Mouse (Mus musculus) ES-E14 (cell line): Measurements from ENCODE around the gene Hmcn1. TPM values are rescaled to one million over a fixed set of nuclear protein-coding genes. Genes with fewer than 3 reads are reported as not detected.

Experiments used
- DNase-seq: peaks from one replicate; pipeline ENCODE4 v3.0.0-alpha.2; 2013; ENCODE audit warnings: low read depth, low spot score
- H3K27ac ChIP-seq: 2 replicates; pipeline ENCODE4 v1.5.1; 2012; ENCODE audit warnings: low read depth, mild to moderate bottlenecking, low read length, moderate library complexity, mixed read lengths; ENCODE audit not compliant: poor library complexity, insufficient read depth, severe bottlenecking
- H3K36me3 ChIP-seq: 2 replicates; pipeline ENCODE4 v1.6.1; 2012; ENCODE audit warnings: mild to moderate bottlenecking, low read length, moderate library complexity, mixed read lengths; ENCODE audit not compliant: control insufficient read depth, poor library complexity, insufficient read depth, severe bottlenecking
- H3K4me1 ChIP-seq, 2 experiments: fragments of 150-350 bp in 1 of 2; sonication (generic) in 1 of 2; 2 replicates each; pipeline ENCODE4 v1.6.1; 2012; ENCODE audit warnings: low read length in 2 of 2, mild to moderate bottlenecking in 1 of 2, mixed read lengths in 1 of 2; ENCODE audit not compliant: control insufficient read depth in 2 of 2, insufficient read depth in 2 of 2, poor library complexity in 1 of 2
- H3K4me3 ChIP-seq, 2 experiments: fragments of 150-350 bp in 1 of 2; sonication (generic) in 1 of 2; 2 replicates each; pipeline ENCODE4 v1.5.1; 2012; ENCODE audit warnings: low read length in 2 of 2, low read depth in 1 of 2, mild to moderate bottlenecking in 1 of 2, mixed read lengths in 1 of 2; ENCODE audit not compliant: insufficient read depth in 1 of 2, poor library complexity in 1 of 2, severe bottlenecking in 1 of 2
- H3K9ac ChIP-seq: 2 replicates; pipeline ENCODE4 v1.6.1; 2012; ENCODE audit warnings: low read depth, mild to moderate bottlenecking, low read length, mixed read lengths; ENCODE audit not compliant: poor library complexity, insufficient read depth, severe bottlenecking
- H3K9me3 ChIP-seq: fragments of 150-350 bp; sonication (generic); 2 replicates; pipeline ENCODE4 v1.6.1; 2012; ENCODE audit warnings: low read depth, mild to moderate bottlenecking, low read length; ENCODE audit not compliant: control insufficient read depth, insufficient read depth
- CHD2 ChIP-seq: IDR thresholded peaks from 2 replicates; pipeline ENCODE4 v1.6.1; 2014; ENCODE audit warnings: mild to moderate bottlenecking, low read depth, low read length, inconsistent platforms
- HCFC1 ChIP-seq: IDR thresholded peaks from 2 replicates; pipeline ENCODE4 v1.6.1; 2012; ENCODE audit warnings: low read length, inconsistent platforms, borderline replicate concordance; ENCODE audit not compliant: insufficient read depth
- MAFK ChIP-seq: IDR thresholded peaks from 2 replicates; pipeline ENCODE4 v1.6.1; 2014; ENCODE audit warnings: mild to moderate bottlenecking, low read depth, low read length, inconsistent platforms; ENCODE audit not compliant: insufficient read depth
- ZC3H11A ChIP-seq: IDR thresholded peaks from 2 replicates; pipeline ENCODE4 v1.6.1; 2012; ENCODE audit warnings: low read depth, mild to moderate bottlenecking, inconsistent platforms, low read length, borderline replicate concordance
- ZNF384 ChIP-seq: IDR thresholded peaks from 2 replicates; pipeline ENCODE4 v1.6.1; 2012; ENCODE audit warnings: low read depth, low read length, inconsistent platforms
- in situ Hi-C, 2 experiments: fragments of 600-800 bp; cut with MboI; formaldehyde crosslinking; loops; one replicate each; pipeline ENCODE4 v1.15.1; 2025; ENCODE audit warnings: low sequenced_read_pairs in 2 of 2, inconsistent platforms in 1 of 2; ENCODE audit not compliant: unreplicated experiment in 2 of 2
- total RNA-seq: library from RNA; depleted of rRNA; stranded (reverse); fragments of 300-350 nt; gene quantifications from 2 replicates; pipeline ENCODE4 v1.2.3, GENCODE M21; 2012

Hmcn1 gene
- total RNA-seq, 1 experiment, result 1.5 TPM

GRCm38 (mm10) chr1:150804235-150805099 lies 188.8 kb downstream of the Hmcn1 start:
- Histone ChIP-seq H3K9ac (no peak overlapping the region), H3K36me3 (no peaks in the 10 kb centered on the region), H3K4me3 (no peak overlapping the region), H3K9me3 (no peaks in the 10 kb centered on the region), H3K4me1 (peaks cover 0 to 3% of the 10 kb centered on the region in 2 experiments; a peak in 1 of 4 replicates), H3K27ac (no peak overlapping the region)
- TF ChIP-seq HCFC1, result no peak
- no peak for TF ChIP-seq CHD2
- no peak for TF ChIP-seq ZNF384
- no peak for TF ChIP-seq ZC3H11A
- no peak for TF ChIP-seq MAFK
- in situ Hi-C loops, result no loop called here
- no peak for DNase-seq

- in situ Hi-C loops, result no loop called here
- Histone ChIP-seq H3K9me3 (no peaks in the 10 kb centered on the region), H3K36me3 (no peaks in the 10 kb centered on the region), H3K9ac (no peak overlapping the region), H3K4me3 (no peak overlapping the region), H3K27ac (no peak overlapping the region), H3K4me1 (peaks cover 0 to 3% of the 10 kb centered on the region in 2 experiments; a peak in 1 of 4 replicates)
- no peak for DNase-seq
- TF ChIP-seq ZC3H11A (no peak), MAFK (no peak), CHD2 (no peak), ZNF384 (no peak), HCFC1 (no peak)
Measured at GRCm38 (mm10) chr1:150802642-150803041, 190.6 kb downstream of the Hmcn1 start.

GRCm38 (mm10) chr1:150800611-150801263 lies 192.5 kb downstream of the Hmcn1 start:
- DNase-seq, result no peak
- no peaks in the 10 kb centered on the region for H3K36me3 ChIP-seq
- TF ChIP-seq HCFC1, result no peak
- no peak for TF ChIP-seq ZC3H11A
- no peak for TF ChIP-seq CHD2
- TF ChIP-seq ZNF384, result no peak
- no peak for TF ChIP-seq MAFK

GRCm38 (mm10) chr1:150798651-150799050 lies 194.6 kb downstream of the Hmcn1 start:
- no peak for DNase-seq
- no peak overlapping the region for H3K4me3 ChIP-seq
- no peak overlapping the region for H3K9ac ChIP-seq
- no peaks in the 10 kb centered on the region for H3K4me1 ChIP-seq
- in situ Hi-C loops, result no loop called here
- no peaks in the 10 kb centered on the region for H3K9me3 ChIP-seq
- H3K36me3 ChIP-seq, result no peaks in the 10 kb centered on the region
- no peak overlapping the region for H3K27ac ChIP-seq
- TF ChIP-seq ZNF384 (no peak), ZC3H11A (no peak), CHD2 (no peak), MAFK (no peak), HCFC1 (no peak)

More at GRCm38 (mm10) chr1:150800611-150801263, 192.5 kb downstream of the Hmcn1 start:
- H3K4me3 ChIP-seq, result no peak overlapping the region
- peaks cover 0 to 3% of the 10 kb centered on the region in 2 experiments; a peak in 1 of 4 replicates for H3K4me1 ChIP-seq
- in situ Hi-C loops, result no loop called here
- H3K9ac ChIP-seq, result no peak overlapping the region
- H3K9me3 ChIP-seq, result no peaks in the 10 kb centered on the region
- H3K27ac ChIP-seq, result no peak overlapping the region
